ENCODE assay signal across 30 mouse cellular contexts in the genomic region with DNA sequence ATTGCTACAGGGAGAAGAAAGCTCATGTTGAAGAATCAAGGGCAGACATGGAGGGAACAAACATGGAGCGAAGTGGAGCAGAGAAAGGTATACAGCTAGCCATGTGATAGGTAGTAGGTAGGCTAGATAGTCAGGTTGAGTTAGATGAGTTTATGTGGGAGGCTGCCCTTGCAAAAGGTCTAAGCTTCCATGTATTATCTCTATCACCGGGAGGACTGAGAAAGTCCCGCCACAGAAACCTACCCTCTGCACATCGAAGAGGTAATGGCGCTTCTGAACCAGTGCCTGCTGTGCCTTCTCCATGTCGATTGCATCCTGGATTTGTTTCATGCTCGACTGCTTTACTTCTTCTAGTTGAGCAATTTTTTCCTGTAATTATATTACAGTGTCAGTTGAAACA.
"Had no signal": no experiment of that assay in that cellular context is flagged by ENCODE, and none has a peak within 500 bp of the region (broad histone marks: within the 10 kb centered on the region; RNA-seq: fewer than 3 reads in every experiment).

No protein-coding gene starts in this region.

- H3K9ac ChIP-seq: limb, embryonic 12.5 days; limb, embryonic 13.5 days; limb, embryonic 15.5 days; liver, embryonic 12.5 days; liver, embryonic 13.5 days; liver, embryonic 14.5 days; liver, embryonic 15.5 days; liver, postnatal 0 days; lung, embryonic 14.5 days; lung, embryonic 15.5 days; midbrain, embryonic 12.5 days; midbrain, embryonic 13.5 days; midbrain, embryonic 15.5 days; neural tube, embryonic 12.5 days had no signal

- H3K9me3 ChIP-seq: limb, embryonic 10.5 days; limb, embryonic 12.5 days; limb, embryonic 13.5 days; limb, embryonic 15.5 days; liver, embryonic 12.5 days; liver, embryonic 13.5 days; liver, embryonic 15.5 days; lung, embryonic 15.5 days; megakaryocyte, embryonic 14.5 days; midbrain, embryonic 10.5 days; midbrain, embryonic 12.5 days; midbrain, embryonic 13.5 days; midbrain, embryonic 15.5 days; neural tube, embryonic 12.5 days had no signal

- H3K4me2 ChIP-seq: limb, embryonic 12.5 days; limb, embryonic 13.5 days; limb, embryonic 15.5 days; liver, embryonic 11.5 days; liver, embryonic 12.5 days; liver, embryonic 13.5 days; liver, embryonic 15.5 days; lung, embryonic 14.5 days; lung, embryonic 15.5 days; midbrain, embryonic 12.5 days; midbrain, embryonic 13.5 days; midbrain, embryonic 15.5 days; neural tube, embryonic 12.5 days had no signal

- H3K4me3 ChIP-seq: limb, embryonic 10.5 days; limb, embryonic 12.5 days; limb, embryonic 13.5 days; limb, embryonic 15.5 days; liver, embryonic 12.5 days; liver, embryonic 13.5 days; liver, embryonic 15.5 days; lung, embryonic 15.5 days; megakaryocyte, embryonic 14.5 days; midbrain, embryonic 10.5 days; midbrain, embryonic 12.5 days; midbrain, embryonic 13.5 days; midbrain, embryonic 15.5 days; myocyte; neural tube, embryonic 12.5 days had no signal

- ATAC-seq: liver, embryonic 12.5 days; liver, postnatal 0 days; lung, postnatal 0 days; midbrain, embryonic 13.5 days; midbrain, embryonic 15.5 days; midbrain, embryonic 16.5 days had no signal

- H3K4me1 ChIP-seq: limb, embryonic 10.5 days; limb, embryonic 12.5 days; limb, embryonic 15.5 days; midbrain, embryonic 10.5 days; midbrain, embryonic 12.5 days; neural tube, embryonic 12.5 days had no signal

- DNase-seq: left cerebral cortex, postnatal 4 days; liver; liver, embryonic 13.5 days; liver, postnatal 0 days; lung, adult 18-20 months; lung, adult 2 months; lung, embryonic 14.5 days; lung, postnatal 10 days; lung, postnatal 14 days; lung, postnatal 36 days; lung, postnatal 4 days had no signal

- H3K27me3 ChIP-seq: limb, embryonic 12.5 days; limb, embryonic 13.5 days; limb, embryonic 15.5 days; liver, embryonic 12.5 days; liver, embryonic 13.5 days; liver, embryonic 15.5 days; lung, embryonic 15.5 days; megakaryocyte, embryonic 14.5 days; midbrain, embryonic 12.5 days; midbrain, embryonic 13.5 days; midbrain, embryonic 15.5 days; neural tube, embryonic 12.5 days had no signal

- H3K27ac ChIP-seq: limb, embryonic 10.5 days; limb, embryonic 12.5 days; limb, embryonic 13.5 days; limb, embryonic 15.5 days; liver, embryonic 12.5 days; liver, embryonic 13.5 days; liver, embryonic 14.5 days; liver, embryonic 15.5 days; lung, embryonic 15.5 days; macrophage; midbrain, embryonic 10.5 days; midbrain, embryonic 12.5 days; midbrain, embryonic 13.5 days; midbrain, embryonic 15.5 days; neural tube, embryonic 12.5 days had no signal
